In the genomic region with DNA sequence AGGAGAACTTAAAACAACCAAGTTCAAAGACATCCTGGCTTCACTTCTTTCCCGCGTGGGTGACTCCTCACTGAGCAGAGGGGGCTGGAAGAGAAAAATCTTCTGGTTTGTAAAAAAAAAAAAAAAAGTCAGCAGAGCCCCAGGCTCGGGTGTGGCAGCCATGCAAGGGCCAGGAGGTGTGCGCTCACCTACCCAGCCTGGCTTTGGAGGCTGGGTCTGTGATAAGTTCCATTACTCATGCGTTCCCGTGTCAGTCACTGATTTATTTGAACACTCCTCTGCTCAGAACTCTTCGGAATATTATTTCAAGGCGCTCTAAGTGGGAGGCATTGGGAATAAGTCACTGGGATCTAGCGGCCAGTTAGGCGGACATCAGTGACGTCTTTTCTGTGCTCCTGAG, we compare ENCODE assay signal across 13 mouse cellular contexts. TPM values are rescaled to one million over a fixed set of nuclear protein-coding genes. Genes with fewer than 3 reads are reported as not detected.
A peak's percentile ranks its signal among the peaks of the same experiment; 100 is the strongest.
DNase-seq lines count a peak whose midpoint lies in the region; ATAC-seq and TF ChIP-seq lines count a peak whose summit lies in the region.
"Had no signal": no experiment of that assay in that cellular context is flagged by ENCODE, and none has a peak within 500 bp of the region (broad histone marks: within the 10 kb centered on the region; RNA-seq: fewer than 3 reads in every experiment).

No protein-coding gene starts in this region.

- no peak for TF ChIP-seq CTCF in embryonic fibroblast, embryonic 13.5 days (IDR thresholded peaks at IDR 0.05; ENCODE audit: borderline replicate concordance, insufficient read depth, low read length)

- H3K27ac ChIP-seq in embryonic fibroblast, embryonic 13.5 days (ENCODE audit: insufficient read depth, low read length) = peak overlapping the region; percentile 44
- H3K27ac ChIP-seq in limb, embryonic 15.5 days = peak overlapping the region; percentile 39
- H3K27ac ChIP-seq: forebrain, embryonic 13.5 days had no signal

- TF ChIP-seq POLR2A in embryonic fibroblast, embryonic 13.5 days (IDR thresholded peaks at IDR 0.05; ENCODE audit: low read depth, low read length) = no peak

- H3K27me3 ChIP-seq in limb, embryonic 15.5 days = no peaks in the 10 kb centered on the region
- H3K27me3 ChIP-seq: lung, embryonic 15.5 days had no signal

- no peak overlapping the region for H3K9ac ChIP-seq in limb, embryonic 15.5 days
- H3K9ac ChIP-seq: forebrain, embryonic 13.5 days; lung, embryonic 15.5 days had no signal

- intact Hi-C loops in gastrocnemius, postnatal 36 days (cut with DNase I) = no loop called here

- H3K4me1 ChIP-seq in embryonic fibroblast, embryonic 13.5 days (ENCODE audit: control insufficient read depth, insufficient read depth, low read length) = peaks cover 9% of the 10 kb centered on the region; the same call in 1 of the 2 replicates
- peaks cover 20% of the 10 kb centered on the region; the same call in 1 of the 2 replicates for H3K4me1 ChIP-seq in limb, embryonic 15.5 days
- H3K4me1 ChIP-seq: forebrain, embryonic 13.5 days had no signal

- H3K4me2 ChIP-seq in limb, embryonic 15.5 days = no peak overlapping the region
- H3K4me2 ChIP-seq: forebrain, embryonic 13.5 days; heart, embryonic 11.5 days had no signal

- no peak overlapping the region for H3K4me3 ChIP-seq in embryonic fibroblast, embryonic 13.5 days (ENCODE audit: insufficient read depth, low read length)
- no peak overlapping the region for H3K4me3 ChIP-seq in limb, embryonic 15.5 days
- H3K4me3 ChIP-seq: forebrain, embryonic 13.5 days had no signal

- no peaks in the 10 kb centered on the region for H3K9me3 ChIP-seq in limb, embryonic 15.5 days
- H3K9me3 ChIP-seq: forebrain, embryonic 13.5 days; lung, embryonic 15.5 days had no signal

- WGBS in limb, embryonic 15.5 days = 40% methylated on average over 11 of the region's 11 CpGs

- DNase-seq in adrenal gland, adult 2 months = peak; percentile 41
- no peak for DNase-seq in adrenal gland, postnatal 14 days
- peak; percentile 52 for DNase-seq in 3T3-L1 (ENCODE audit: low read depth, low spot score)
- no peak for DNase-seq in gastrocnemius, postnatal 36 days
- no peak for DNase-seq in cerebellum, postnatal 25 days
- DNase-seq: cerebellum, adult 8-10 months; kidney, postnatal 4 days had no signal

- ATAC-seq in limb, embryonic 15.5 days (ENCODE audit: insufficient number of reproducible peaks, low FRiP score, low TSS enrichment, low read depth) = 0 out of 2 replicates have a peak, but pooled peaks have one; percentile 70
- ATAC-seq in monocyte, adult 5-6 weeks (replicated peaks; ENCODE audit: insufficient number of reproducible peaks, low FRiP score, low TSS enrichment, poor library complexity, severe bottlenecking) = no peak
- ATAC-seq: forebrain, embryonic 13.5 days had no signal

- H3K36me3 ChIP-seq in limb, embryonic 15.5 days = no peaks in the 10 kb centered on the region
- H3K36me3 ChIP-seq: lung, embryonic 15.5 days had no signal

RNA-seq across cellular contexts. Expression of a gene that starts 26.7 kb away (rescaled TPM):
- total RNA-seq in adrenal gland, adult 2 months (2021) = 10 to 100 TPM; 40.1 to 47.7 TPM
- polyA plus RNA-seq in adrenal gland, adult 2 months (2012; rRNA removed) = 97.9 and 122 TPM in 2 replicates
- 69.5 and 77.3 TPM in 2 replicates for total RNA-seq in adrenal gland, postnatal 14 days (2021)
- polyA plus RNA-seq in embryonic fibroblast, embryonic 13.5 days (2011; ENCODE audit: insufficient read length, low read depth, missing spikeins) = 39.9 and 65.7 TPM in 2 replicates
- polyA plus RNA-seq in limb, embryonic 15.5 days (2015; fragmentation: Nextera tagmentation; extraction: Ambion mirVana) = 103 and 109 TPM in 2 replicates
- 10 to 100 TPM; 29.7 to 33.0 TPM for total RNA-seq in gastrocnemius, postnatal 36 days (2021)
- 51.5 to 79.9 TPM (median 76.7 TPM) in 3 replicates for total RNA-seq in monocyte, adult 5-6 weeks (2017)

Comparison
In these comparisons a context has a peak if more than half of its experiments do, and no peak if none do; other contexts are left out.
1. DNase-seq: peak in adrenal gland, adult 2 months (single experiment) and 3T3-L1 (single experiment); none in adrenal gland, postnatal 14 days (single experiment), gastrocnemius, postnatal 36 days (0 of 2) and cerebellum, postnatal 25 days (0 of 2).